Mouse (Mus musculus): ENCODE measurements around the gene Ngdn.

- TF ChIP-seq CTCF (conservative IDR thresholded peaks at IDR 0.05; ENCODE audit: insufficient read depth, insufficient read length, low read depth, low read length) (no peak), POLR2A (IDR thresholded peaks at IDR 0.05; ENCODE audit: low read depth, low read length) (no peak)
Observed at GRCm38 (mm10) chr14:54974068-54974791, 41.0 kb upstream of the Ngdn start.

Measured in kidney, adult 2 months (tissue).